Mouse (Mus musculus) MEL-GATA-1-ER (cell line): ENCODE measurements at regions not wholly inside any gene's neighbourhood (a gene's known extent, or its start where the extent isn't known, plus 50 kb on each side); places are given as distances from the start of the nearest gene placed in this dataset.

Source experiments
- DNase-seq: peaks from one replicate; pipeline ENCODE4 v3.0.0-alpha.2; 2012; ENCODE audit warnings: low read depth; ENCODE audit errors: extremely low read depth

DNA sequence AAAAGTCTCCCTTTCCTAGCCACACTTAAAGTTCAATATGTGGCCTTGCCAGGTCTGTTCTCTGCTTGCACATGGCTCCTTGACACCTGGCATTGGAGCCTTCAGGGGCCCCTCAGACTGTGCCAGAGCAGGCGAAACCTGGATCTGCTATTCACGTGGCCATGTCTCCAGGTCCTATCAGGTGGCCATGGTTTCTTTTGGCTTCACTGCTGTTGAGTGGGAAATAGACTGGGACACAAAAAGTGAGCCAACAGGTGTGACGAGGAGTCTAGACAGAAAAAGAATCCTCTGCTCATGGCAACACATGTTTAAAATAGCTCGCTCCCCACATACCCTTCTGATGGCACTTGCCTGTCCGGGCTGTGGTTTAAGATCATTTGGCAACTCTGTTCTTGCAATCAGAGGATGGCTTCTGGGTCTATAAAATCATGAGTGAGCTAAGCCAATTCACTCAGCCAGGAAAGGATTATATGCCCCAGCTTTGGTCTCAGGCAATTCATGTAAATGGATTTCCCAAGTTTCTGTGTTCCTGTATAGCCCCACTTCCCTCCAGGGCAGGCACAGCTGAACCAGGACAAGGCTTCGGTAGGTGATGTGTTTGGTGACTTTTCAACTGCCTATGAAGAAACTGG is 309.0 kb upstream of the Slc30a5 start:
- DNase-seq = no peak

DNA sequence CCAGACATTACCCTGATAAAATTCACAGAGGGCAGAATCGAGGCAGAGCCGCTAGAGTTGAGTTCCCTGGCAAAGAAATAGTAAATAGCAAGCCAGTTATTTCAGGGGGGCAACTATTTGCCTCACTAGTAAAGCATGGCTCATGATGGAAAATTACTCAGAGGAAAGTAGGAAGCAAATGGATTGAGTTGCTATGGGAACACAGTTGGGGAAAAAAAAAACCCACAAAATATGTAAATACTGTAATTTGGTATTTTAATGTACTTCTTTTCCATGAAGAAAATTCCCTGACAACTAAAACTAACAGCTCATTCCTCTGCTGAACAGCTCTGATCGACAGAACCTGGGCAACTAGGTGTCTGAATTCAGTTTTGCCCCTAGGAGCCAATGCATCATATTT is 296.2 kb upstream of the Slc30a5 start:
- DNase-seq = no peak

DNA sequence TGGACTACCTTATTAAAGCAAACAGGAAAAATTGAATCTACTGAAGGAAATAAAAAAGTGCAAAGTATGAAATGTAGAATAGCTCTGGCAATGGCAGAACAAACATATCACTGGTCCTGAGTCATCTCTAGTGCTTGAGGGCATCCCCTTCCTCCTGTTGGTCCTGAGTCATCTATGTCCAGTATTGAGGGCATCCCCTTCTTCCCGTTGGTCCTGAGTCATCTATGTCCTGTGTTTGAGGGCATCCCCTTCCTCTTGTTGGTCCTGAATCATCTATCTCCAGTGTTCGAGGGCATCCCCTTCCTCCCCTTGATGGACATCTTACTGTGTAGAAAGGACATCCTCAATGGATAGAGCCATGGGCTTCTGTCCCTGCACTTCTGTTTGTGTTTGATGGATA is 294.6 kb upstream of the Slc30a5 start:
- DNase-seq = no peak

DNA sequence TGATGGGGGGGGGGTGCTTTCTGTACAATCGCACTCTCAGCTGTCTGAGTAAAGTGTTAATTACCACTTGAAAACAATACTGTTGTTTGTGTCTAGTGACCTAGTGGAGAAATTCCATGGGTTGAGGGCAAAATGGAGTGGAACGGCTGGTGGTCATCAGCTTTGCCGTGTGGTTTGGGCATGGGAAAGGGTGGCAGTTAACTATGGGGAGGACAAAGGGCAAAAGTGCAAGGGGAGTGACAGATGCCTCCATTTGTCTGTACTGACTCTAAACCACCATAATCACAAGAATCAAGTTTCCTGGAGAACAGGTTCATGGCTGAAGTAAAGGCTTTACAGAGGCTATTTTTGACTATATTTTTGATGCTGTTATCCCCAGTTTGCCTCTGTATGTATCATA is 294.0 kb upstream of the Slc30a5 start:
- no peak for DNase-seq

DNA sequence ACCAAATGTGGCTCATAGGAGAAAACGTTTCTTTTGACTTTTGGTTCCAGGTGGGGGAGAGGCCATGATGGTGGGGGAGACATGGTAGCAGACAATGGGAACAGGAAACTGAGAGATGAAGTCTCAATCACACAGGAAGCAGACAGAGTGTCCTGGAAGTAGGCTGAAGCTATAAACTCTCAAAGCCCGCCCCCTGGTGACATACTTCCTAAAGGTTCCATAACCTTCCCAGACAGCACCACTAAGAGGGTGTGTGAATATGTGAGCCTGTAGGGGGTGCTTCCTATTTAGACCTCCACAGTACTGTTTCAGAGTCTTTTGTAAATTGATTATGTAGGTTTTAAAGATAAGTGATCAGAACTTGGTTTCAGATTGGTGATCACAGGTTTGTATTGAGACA is 284.1 kb upstream of the Slc30a5 start:
- no peak for DNase-seq

DNA sequence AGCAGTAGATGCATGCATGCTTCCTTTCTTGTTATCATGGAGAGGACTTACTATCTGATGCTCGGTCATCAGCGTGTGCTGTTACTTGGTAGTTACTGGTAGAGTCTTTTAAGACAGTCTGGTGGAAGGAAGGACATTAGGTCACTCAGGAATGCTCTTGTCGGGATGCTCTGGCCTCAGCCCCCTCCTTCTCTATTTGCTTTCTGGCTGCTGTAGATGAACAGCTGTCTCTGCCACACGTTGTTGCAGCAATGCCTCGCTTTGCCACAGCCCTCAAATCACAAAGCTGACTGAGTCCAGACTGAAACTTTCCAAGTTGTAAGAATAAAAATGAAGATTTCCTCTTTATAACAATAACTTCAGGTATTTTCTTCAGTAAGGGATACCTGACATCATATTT is 282.1 kb upstream of the Slc30a5 start:
- DNase-seq = no peak

DNA sequence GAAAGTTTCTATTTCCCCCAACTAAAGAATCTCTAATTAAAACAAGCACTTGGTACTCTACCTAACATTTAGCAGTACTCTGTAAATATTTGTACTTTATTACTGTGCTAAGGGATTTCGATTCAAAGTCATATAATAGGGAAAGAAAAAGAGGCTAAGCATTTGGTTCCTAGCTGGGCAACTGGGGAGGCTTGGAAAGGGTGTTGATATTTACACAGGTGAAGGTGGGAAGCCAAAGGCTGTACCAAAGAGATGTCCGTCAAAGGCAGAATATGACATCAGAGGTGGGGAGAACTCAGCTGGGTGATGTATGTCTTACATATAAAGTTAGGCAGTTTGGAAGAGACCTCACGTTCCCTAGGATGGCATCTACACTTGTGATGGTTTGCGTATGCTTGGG is 278.9 kb upstream of the Slc30a5 start:
- DNase-seq = no peak

DNA sequence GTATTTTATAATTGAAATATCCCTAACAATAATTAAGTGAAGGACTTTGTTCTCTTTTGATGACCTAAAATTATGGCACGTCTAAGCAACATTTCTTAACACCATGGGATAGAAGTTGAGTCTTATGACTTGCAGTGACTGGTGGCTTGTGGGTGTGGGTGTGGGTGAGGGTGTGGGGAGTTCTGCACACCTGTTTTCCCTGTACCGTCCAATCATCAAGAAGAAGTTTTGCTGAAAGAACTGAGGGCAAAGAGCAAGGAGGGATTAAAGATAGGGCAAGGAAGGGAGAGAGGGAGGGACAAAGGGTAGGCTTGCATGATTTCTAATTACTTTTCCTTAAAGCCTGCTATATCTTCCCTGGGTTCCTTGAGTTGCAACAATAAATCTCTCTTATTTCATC is 278.5 kb upstream of the Slc30a5 start:
- no peak for DNase-seq

DNA sequence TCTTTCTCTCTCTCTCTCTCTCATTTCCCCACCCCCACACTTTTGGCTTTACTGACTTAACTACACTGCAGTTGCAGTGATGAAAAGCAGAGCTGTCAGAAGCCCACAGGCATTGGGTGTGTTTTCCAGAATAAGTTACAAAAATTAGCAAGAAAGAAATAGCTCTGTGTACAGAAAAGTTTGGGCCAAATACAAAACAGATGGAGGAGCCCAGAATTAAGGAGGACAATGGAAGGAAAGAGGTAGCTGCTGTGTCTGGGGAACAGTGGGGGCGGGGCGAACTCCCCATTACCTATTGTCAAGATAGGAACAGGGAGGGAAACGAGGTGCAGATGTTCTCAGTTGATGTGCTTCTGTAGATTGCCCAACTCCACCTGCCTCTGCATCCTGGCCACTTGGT is 267.4 kb upstream of the Slc30a5 start:
- DNase-seq = no peak

DNA sequence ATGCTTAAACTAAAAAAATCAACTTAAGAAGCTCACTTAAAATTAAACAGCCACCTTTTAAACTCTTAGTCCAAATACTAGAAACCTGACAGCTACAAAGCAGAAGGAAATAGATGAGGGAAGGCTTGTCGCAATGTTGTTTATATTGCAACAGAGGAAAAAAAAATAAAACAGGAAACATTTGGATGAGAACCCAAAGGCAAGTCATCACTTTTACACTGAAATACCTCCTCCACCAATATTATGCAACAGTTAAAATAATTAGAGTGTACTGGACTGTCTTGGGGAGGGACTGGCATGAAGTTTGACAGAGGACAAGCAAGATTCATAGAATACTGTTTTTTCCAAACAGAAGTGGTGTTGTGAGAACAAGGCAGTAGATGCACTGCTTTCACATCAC is 263.6 kb upstream of the Slc30a5 start:
- DNase-seq = no peak

DNA sequence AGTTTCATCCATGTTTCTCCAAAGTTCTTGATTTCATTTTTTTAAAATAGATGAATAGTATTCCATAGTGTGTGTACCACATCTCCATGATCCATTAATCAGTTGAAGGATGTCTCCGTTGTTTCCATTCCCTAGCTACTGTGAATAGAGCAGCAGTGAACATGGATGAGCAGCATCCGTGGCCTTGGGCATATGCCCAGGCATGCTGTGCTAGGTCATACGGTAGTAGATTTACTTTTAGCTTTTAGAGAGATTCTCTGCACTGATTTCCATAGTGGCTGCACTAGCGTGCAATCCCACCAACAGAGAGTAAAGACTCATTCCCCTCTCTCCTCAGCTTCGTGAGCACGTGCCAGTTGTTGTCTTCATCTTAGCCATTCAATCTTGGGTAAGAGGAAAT is 263.0 kb upstream of the Slc30a5 start:
- DNase-seq = no peak

DNA sequence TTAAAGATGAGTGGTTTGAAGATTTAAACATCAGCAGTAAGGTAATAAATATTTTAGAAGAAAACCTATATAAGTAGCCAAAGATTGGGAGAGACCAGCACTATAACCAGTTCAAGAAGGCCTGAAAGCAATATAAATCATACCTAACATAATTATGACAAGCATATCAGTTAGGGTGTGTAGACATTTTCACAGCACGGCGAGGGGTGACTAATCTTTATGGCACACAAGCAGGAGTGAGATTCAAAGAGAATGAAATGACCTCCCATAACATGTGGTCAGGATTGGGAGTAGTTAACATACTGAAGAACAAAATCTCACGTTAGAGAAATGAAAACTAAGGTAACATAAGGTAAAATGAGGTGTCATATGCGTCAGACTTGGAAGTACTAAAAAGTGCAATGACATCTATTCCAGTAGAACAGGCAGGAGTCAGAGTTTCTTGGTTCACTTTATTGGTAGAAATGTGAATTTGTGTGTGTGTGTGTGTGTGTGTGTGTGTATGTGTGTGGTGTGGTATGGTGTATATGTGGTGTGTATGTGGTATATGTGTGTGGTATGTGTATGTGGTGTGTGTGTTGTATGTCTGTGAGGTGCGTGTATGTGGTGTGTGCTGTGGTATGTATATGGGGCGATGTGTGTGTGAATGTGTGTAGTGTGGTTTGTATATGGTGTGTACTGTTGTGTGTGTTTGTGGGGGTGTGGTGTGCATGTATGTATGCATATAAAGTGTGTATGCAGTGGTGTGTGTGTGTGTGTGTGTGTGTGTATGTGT is 262.0 kb upstream of the Slc30a5 start:
- DNase-seq = no peak

DNA sequence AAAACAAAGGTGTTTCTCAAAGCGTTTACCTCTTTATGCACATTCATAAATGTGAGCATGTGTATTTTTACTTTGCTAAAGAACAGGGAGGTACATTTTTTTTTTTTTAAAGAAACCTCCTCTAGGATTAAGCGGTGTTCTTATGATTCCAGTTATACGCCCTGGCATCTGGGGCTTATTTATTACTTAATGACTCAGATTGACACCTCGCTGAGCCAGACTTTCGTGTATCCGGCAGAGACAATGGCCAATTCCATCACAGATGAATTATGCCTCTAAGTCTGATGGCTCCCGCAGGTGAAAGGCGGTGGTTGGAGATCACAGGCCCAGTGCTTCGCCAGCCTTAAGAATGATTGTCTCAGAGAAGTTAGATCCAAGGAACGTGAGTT is 259.5 kb upstream of the Slc30a5 start:
- DNase-seq = no peak

DNA sequence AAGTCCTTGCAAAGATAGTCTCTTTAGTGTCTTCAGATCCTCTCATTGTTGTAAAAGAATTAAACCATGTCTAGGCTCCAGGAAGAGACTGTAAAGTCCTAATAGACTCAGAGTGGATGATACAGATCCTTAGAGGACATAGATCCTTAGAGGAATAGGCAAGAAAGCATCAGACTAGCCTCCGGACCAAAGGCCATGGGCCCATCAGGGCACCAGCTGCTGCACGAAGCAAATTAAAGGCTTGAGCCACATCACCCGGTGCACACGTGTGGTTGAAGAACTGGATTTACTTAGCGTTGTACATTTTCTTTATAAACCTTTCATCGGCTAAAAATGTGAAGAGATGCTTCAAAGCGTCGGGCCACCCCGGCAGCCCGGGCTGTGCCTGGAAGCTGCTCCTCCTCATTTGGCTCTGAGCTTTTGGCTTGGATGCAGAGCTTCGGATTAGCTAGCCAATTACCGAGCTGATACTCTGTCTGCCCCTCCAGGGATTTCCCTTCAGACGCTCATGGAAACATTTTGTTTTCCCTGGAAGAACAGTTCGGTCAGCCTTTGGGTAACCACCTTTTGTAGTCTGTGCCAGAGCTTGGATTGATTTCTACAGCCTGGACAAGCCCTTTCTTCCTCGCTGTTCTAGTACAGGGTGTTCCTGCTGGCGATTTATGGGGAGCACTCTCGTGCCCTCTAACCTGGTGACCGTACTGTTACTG is 259.0 kb upstream of the Slc30a5 start:
- no peak for DNase-seq

DNA sequence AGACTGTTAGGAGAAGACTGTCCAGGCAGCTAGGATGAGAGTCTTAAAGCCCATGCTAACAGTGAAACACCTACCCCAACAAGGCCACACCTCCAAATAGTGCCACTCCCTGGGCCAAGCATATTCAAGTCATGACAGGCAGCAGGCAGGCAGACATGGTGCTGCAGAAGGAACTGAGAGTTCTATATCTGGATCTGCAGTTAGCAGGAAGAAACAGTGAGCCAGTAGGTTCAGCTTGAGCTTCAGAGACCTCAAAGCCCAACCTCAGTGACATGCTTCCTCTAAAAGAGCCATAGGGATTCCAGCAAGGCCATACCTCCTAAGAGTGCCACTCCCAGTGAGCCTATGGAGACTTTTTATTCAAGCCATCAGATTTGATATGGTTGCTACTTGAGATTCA is 252.0 kb upstream of the Slc30a5 start:
- no peak for DNase-seq

DNA sequence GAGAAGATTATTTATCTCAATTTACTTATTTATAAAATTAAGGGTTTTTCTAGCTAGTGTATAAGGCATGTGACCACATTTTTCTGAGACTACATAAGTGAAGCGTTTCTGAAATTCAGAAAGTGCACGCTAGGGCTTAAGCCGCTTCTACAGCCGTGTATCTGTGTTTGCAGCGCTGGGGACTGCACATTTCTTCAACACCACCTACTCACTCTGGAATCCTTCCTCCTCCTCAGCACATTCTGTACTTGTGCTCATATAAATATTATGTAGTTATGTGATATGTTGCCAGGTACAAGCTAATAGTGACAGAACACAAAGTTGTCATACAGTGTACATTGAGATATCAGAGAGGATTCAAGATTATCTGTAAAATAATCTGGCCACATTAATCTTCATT is 251.0 kb upstream of the Slc30a5 start:
- DNase-seq = no peak

DNA sequence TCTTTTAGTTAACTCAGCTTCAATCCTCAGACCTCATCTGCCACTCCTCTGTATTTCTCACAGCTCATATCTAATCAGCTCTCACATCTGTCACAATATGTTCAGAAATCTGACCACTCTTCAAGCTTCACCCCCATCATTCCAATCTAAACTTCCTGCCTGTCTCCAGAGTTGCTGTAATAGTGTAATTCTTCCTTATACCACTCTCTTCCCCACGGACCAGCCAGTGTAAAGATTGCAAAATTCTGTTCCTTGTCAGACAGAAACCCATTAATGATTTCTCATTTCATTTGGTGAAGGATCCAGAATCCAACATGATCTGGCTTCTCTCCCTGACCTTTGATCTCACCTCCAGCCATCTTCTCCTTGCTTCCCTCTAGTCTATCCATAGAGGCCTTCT is 250.2 kb upstream of the Slc30a5 start:
- no peak for DNase-seq

DNA sequence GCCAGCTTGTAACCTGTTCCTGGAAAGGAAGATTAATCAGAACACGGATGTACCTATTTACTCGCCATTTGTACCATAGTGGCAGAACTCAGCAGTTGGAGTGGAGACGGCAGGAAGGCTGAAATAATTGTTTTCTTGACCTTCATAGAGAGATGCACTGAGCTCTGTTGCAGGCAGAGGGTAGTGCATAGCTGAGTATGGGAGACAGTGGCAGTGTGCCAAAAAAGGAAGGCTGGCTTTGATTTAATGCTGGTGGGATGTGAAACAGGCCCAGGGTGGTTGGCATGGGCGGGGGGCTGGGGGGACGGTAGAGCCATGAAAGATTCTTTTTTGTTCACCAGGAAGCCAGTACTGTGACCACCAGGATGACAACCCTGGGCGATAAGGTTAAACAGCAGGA is 235.3 kb upstream of the Slc30a5 start:
- no peak for DNase-seq

DNA sequence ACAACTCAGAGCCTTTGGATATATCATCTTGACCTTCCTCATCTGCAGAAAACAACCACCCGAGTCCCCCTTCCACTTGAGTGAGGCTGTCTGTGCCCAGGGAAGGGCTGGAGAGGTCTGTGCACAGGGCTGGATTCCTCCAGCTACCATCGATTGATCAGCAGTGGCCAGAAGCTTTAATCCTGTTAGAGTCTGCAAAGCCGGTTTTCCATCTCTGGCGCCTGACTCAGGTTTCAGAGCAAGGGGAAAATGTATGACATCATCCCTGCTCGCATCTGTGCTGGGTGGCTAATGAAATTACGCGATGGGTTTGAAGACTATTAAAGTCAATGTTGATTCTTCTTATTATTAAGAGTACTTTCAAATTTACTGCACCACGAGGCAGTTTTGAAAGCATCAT is 229.4 kb upstream of the Slc30a5 start:
- no peak for DNase-seq

DNA sequence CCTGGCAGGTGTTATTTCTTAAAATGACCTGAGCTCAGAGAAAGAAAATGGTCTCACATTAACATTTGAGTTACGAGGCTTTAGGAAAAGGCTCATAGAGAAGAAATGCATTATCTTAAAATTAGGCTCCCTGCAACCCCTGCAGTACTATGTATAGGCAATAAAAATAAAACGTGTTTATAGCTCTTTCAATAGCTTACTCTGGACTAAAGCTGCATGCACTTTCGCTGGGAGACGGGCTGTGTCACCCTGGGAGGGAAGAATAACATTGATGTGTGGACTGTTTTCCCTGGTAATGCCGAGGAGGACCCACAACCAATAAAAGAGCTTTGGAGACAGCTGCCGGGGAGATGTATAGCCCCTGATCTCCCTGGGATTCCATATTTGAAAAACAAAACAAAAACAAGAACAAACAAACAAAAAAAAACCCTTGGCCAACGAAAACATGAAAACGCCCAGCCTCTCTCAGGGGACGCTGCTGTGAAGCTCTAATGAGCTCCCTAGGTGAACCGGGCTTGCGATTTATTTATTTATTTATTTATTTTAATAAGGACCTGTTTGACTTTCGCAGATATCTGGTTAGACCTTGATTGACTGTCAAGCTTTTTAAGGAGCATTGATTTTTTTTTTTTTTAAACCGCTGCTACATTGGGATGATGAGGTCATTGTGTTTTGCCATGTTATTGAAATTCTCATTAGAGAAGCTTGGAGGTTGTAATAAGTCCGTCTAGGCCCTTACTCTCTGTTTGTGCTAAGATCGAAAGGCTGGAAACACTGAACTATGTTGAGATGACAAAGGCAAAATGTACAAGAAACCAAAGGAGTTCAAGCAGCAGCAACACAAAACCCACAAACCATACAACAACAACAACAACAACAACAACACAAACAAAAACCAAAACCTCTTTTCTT is 228.3 kb upstream of the Slc30a5 start:
- DNase-seq = no peak

DNA sequence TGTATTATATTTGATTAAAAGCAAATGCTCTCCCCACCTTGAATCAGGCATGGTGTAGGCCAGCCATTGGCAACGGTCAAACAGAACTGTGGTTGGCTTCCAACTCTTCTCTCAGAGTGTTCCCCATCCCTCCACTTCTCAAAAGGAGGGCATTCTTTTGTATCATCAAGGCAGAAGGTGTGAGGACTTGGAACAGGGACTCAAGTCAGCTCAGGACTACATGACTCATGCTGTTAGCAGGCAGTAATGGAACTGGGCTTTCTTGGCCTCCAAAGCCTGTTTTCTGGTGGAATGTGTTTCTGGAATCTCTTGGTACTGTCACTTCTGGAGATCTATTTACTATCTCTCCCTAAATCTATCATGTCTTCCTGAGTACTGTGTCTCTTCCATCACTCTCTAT is 216.3 kb upstream of the Slc30a5 start:
- DNase-seq = no peak

DNA sequence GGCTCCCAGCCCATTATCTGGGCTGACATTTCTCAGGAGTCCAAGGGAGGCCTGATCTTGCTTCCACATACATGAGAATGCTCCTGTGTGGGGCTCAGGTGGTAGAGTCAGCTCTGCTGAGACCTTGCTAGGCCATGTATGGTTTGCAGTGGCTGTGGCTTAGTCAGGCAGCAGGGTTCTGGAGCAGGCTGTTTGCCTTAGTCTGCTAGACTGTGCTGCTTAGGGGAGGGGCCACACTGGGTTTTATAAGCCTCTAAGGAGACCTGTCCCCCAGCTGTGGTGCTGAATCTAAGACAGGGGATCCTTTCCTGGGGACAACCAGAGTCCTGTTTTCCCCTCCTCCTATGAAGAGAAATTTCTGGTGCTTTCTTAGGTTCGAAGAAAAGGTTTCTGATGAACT is 199.4 kb upstream of the Slc30a5 start:
- DNase-seq = no peak
